Mouse (Mus musculus) embryonic facial prominence, embryonic 14.5 days (tissue): ENCODE results near the gene Rpl11. TPM values are rescaled to one million over a fixed set of nuclear protein-coding genes. Genes with fewer than 3 reads are reported as not detected.

Experiments used
- ATAC-seq: fragments of 200-750 bp; cut with Nextera tagmentation; 2 replicates; pipeline ENCODE4 v1.8.0; 2017; ENCODE audit warnings: low read depth, moderate number of reproducible peaks, moderate TSS enrichment
- DNase-seq: peaks from one replicate; pipeline ENCODE4 v3.0.0-alpha.2; 2015; ENCODE audit warnings: low spot score
- H3K27ac ChIP-seq: fragments of 300-500 bp; sonication (generic); replicated peaks from 2 replicates; pipeline ENCODE4 v1.5.1; 2014; ENCODE audit warnings: low read depth, mild to moderate bottlenecking, low read length, moderate library complexity
- H3K27me3 ChIP-seq: fragments of 300-500 bp; sonication (generic); replicated peaks from 2 replicates; pipeline ENCODE4 v1.6.1; 2014; ENCODE audit warnings: low read length; ENCODE audit not compliant: control insufficient read depth, insufficient read depth
- H3K36me3 ChIP-seq: fragments of 300-500 bp; sonication (generic); 2 replicates; pipeline ENCODE4 v1.6.1; 2014; ENCODE audit warnings: low read length, mixed read lengths; ENCODE audit not compliant: control insufficient read depth, insufficient read depth
- H3K4me1 ChIP-seq: fragments of 300-500 bp; sonication (generic); 2 replicates; pipeline ENCODE4 v1.6.1; 2014; ENCODE audit warnings: antibody characterized with exemption, low read length; ENCODE audit not compliant: control insufficient read depth, insufficient read depth
- H3K4me2 ChIP-seq: fragments of 300-500 bp; sonication (generic); 2 replicates; pipeline ENCODE4 v1.6.1; 2014; ENCODE audit warnings: low read depth, mild to moderate bottlenecking, low read length, moderate library complexity, mixed read lengths
- H3K4me3 ChIP-seq: fragments of 300-500 bp; sonication (generic); 2 replicates; pipeline ENCODE4 v1.5.1; 2014; ENCODE audit warnings: low read depth, mild to moderate bottlenecking, low read length
- H3K9ac ChIP-seq: fragments of 300-500 bp; sonication (generic); 2 replicates; pipeline ENCODE4 v1.6.1; 2014; ENCODE audit warnings: low read depth, mild to moderate bottlenecking, low read length, moderate library complexity, mixed read lengths
- H3K9me3 ChIP-seq: fragments of 300-500 bp; sonication (generic); 2 replicates; pipeline ENCODE4 v1.6.1; 2016; ENCODE audit warnings: low read length; ENCODE audit not compliant: control insufficient read depth
- WGBS: fragments of 180-500 bp; shearing (Covaris S2); extraction: QIAGEN DNeasy Blood & Tissue Kit; methylation state at CpG from one replicate; pipeline ENCODE4 v1.1.7; 2014; 5-methylcytosine and 5-hydroxymethylcytosine counted together
- polyA plus RNA-seq: library from polyadenylated mRNA; unstranded; fragments of >200 nt; fragmentation: Nextera tagmentation; extraction: Ambion mirVana; gene quantifications from 2 replicates; pipeline ENCODE4 v1.2.1, GENCODE M21; 2014

Gene Rpl11
- polyA plus RNA-seq, 1 experiment from 2014 or later = 528 TPM

DNA sequence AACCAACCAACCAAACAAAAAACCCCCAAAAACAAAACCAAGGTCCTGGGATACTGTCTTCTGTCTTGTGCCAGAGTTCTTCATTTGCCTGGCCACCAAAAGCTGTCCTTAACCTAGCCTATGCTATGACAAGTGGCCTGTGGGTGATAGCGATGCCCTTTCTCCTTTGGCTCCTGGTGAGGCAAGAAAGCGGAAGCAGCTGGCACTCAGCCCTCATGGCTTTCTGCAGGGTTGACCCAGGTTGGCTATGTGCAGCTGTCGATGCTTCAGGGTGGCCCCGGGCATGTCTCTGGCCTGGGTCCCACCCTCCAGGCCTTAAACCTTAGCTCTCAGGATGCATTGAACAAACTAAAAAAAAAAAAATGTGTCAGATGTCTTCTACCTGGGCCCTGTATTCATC lies 38.1 kb upstream of the Rpl11 start:
- DNase-seq = no peak
- H3K27ac ChIP-seq = no peak overlapping the region
- no peak overlapping the region for H3K9ac ChIP-seq

GRCm38 (mm10) chr4:136089748-136090583 lies 36.7 kb upstream of the Rpl11 start:
- no peaks in the 10 kb centered on the region for H3K36me3 ChIP-seq
- H3K9me3 ChIP-seq = peaks cover 7% of the 10 kb centered on the region; the same call in 1 of the 2 replicates
- WGBS = 55% methylated on average over 11 of the region's 11 CpGs
- peaks cover 2% of the 10 kb centered on the region; the same call in 1 of the 2 replicates for H3K4me1 ChIP-seq
- no peak overlapping the region for H3K4me3 ChIP-seq
- H3K27ac ChIP-seq = no peak overlapping the region; the same call in 1 of the 2 replicates
- H3K4me2 ChIP-seq = no peak overlapping the region
- ATAC-seq (peak; percentile 74; the same call in 1 of the 2 replicates), DNase-seq (peak; percentile 70)
- H3K9ac ChIP-seq = no peak overlapping the region
- no peaks in the 10 kb centered on the region for H3K27me3 ChIP-seq

More for the DNA sequence above, 38.1 kb upstream of the Rpl11 start:
- H3K9me3 ChIP-seq = peaks cover 7% of the 10 kb centered on the region; the same call in 1 of the 2 replicates
- WGBS = 91% methylated on average over 4 of the region's 4 CpGs
- H3K4me3 ChIP-seq = no peak overlapping the region
- no peaks in the 10 kb centered on the region for H3K36me3 ChIP-seq
- no peak overlapping the region for H3K4me2 ChIP-seq
- ATAC-seq = no peak
- peaks cover 2% of the 10 kb centered on the region; the same call in 1 of the 2 replicates for H3K4me1 ChIP-seq
- H3K27me3 ChIP-seq = no peaks in the 10 kb centered on the region

GRCm38 (mm10) chr4:136088971-136089747 lies 35.9 kb upstream of the Rpl11 start:
- H3K9me3 ChIP-seq = peaks cover 7% of the 10 kb centered on the region; the same call in 1 of the 2 replicates
- H3K36me3 ChIP-seq = no peaks in the 10 kb centered on the region
- no peak overlapping the region for H3K9ac ChIP-seq
- peaks cover 2% of the 10 kb centered on the region; the same call in 1 of the 2 replicates for H3K4me1 ChIP-seq
- 0 out of 2 replicates have a peak overlapping the region, but pooled peaks have one; percentile 13 for H3K27ac ChIP-seq
- DNase-seq (peak; percentile 38), ATAC-seq (no peak)
- whole genome bisulfite sequencing = 36% methylated on average over 16 of the region's 16 CpGs
- no peak overlapping the region for H3K4me2 ChIP-seq
- no peaks in the 10 kb centered on the region for H3K27me3 ChIP-seq
- H3K4me3 ChIP-seq = no peak overlapping the region

GRCm38 (mm10) chr4:136088364-136088763 lies 35.1 kb upstream of the Rpl11 start:
- ATAC-seq (no peak), DNase-seq (no peak)
- no peak overlapping the region for H3K9ac ChIP-seq
- no peaks in the 10 kb centered on the region for H3K27me3 ChIP-seq
- H3K27ac ChIP-seq = 0 out of 2 replicates have a peak overlapping the region, but pooled peaks have one; percentile 13
- H3K4me3 ChIP-seq = no peak overlapping the region
- WGBS = 71% methylated on average over 5 of the region's 5 CpGs
- no peaks in the 10 kb centered on the region for H3K36me3 ChIP-seq
- H3K9me3 ChIP-seq = peaks cover 7% of the 10 kb centered on the region; the same call in 1 of the 2 replicates
- H3K4me1 ChIP-seq = peaks cover 2% of the 10 kb centered on the region; the same call in 1 of the 2 replicates
- no peak overlapping the region for H3K4me2 ChIP-seq

DNA sequence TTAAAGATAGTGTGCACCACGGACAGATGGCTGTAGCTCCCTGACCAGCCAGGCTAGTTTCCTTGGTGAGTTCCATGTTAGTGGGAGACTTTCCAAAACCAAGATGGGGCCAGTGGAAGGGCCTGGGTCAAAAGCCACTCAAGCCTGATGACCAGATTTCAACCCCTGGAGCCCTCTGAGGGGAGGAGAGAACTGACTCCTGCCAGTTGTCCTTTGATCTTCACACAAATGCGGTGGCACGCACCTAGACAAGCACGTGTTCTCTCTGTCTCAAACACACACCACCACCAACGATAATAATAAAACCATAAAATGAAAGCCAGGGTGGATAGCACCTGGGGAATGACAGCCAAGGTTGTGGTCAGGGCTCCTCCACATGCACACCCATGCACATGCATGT lies 34.0 kb upstream of the Rpl11 start:
- no peak overlapping the region for H3K9ac ChIP-seq
- H3K9me3 ChIP-seq = peaks cover 7% of the 10 kb centered on the region; the same call in 1 of the 2 replicates
- ATAC-seq (no peak), DNase-seq (no peak)
- no peak overlapping the region for H3K4me3 ChIP-seq
- peaks cover 3% of the 10 kb centered on the region; the same call in 1 of the 2 replicates for H3K27me3 ChIP-seq
- H3K36me3 ChIP-seq = no peaks in the 10 kb centered on the region
- H3K27ac ChIP-seq = no peak overlapping the region
- peaks cover 2% of the 10 kb centered on the region; the same call in 1 of the 2 replicates for H3K4me1 ChIP-seq
- 92% methylated on average over 5 of the region's 5 CpGs for WGBS
- H3K4me2 ChIP-seq = no peak overlapping the region

- no peaks in the 10 kb centered on the region for H3K9me3 ChIP-seq
- no peak overlapping the region for H3K4me2 ChIP-seq
- ATAC-seq = no peak
- peaks cover 9% of the 10 kb centered on the region for H3K4me1 ChIP-seq
- 92% methylated on average over 11 of the region's 11 CpGs for WGBS
- no peak overlapping the region for H3K4me3 ChIP-seq
- no peak for DNase-seq
- no peaks in the 10 kb centered on the region for H3K36me3 ChIP-seq
- H3K9ac ChIP-seq = no peak overlapping the region
- H3K27me3 ChIP-seq = peaks cover 25% of the 10 kb centered on the region
- no peak overlapping the region for H3K27ac ChIP-seq
Observed at GRCm38 (mm10) chr4:136084840-136085239, 31.6 kb upstream of the Rpl11 start.

GRCm38 (mm10) chr4:136083269-136084105 lies 30.3 kb upstream of the Rpl11 start:
- WGBS = 68% methylated on average over 18 of the region's 19 CpGs
- no peaks in the 10 kb centered on the region for H3K36me3 ChIP-seq
- ATAC-seq (no peak), DNase-seq (peak; percentile 27)
- no peak overlapping the region for H3K9ac ChIP-seq
- no peak overlapping the region for H3K4me3 ChIP-seq
- H3K4me2 ChIP-seq = no peak overlapping the region
- H3K27me3 ChIP-seq = peaks cover 25% of the 10 kb centered on the region
- H3K9me3 ChIP-seq = no peaks in the 10 kb centered on the region
- peaks cover 6% of the 10 kb centered on the region for H3K4me1 ChIP-seq
- H3K27ac ChIP-seq = no peak overlapping the region

DNA sequence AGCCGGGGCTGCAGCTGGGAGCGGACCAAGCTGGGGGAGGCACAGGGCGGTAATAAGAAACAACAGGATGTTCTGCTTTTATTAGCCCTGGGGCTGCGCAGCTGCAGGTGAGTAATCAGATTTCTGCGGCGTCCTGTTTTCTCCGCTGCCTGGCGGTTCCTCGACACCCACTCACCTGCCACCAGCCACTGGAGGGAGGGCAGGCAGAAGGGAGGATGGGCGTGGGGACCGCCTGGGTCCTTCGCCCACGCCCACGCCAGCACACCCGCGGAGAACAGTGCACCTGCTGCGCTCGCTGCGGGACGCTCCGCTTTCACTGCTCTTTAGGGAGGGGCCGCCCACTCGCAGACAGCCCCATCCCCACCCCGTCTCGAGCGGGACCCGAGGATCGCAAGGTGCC lies 28.5 kb upstream of the Rpl11 start:
- H3K4me3 ChIP-seq = peak overlapping the region; percentile 19
- no peaks in the 10 kb centered on the region for H3K36me3 ChIP-seq
- ATAC-seq = peak; percentile 62
- no peaks in the 10 kb centered on the region for H3K9me3 ChIP-seq
- H3K4me1 ChIP-seq = peaks cover 6% of the 10 kb centered on the region
- DNase-seq = peak; percentile 57
- no peak overlapping the region for H3K27ac ChIP-seq
- peaks cover 25% of the 10 kb centered on the region for H3K27me3 ChIP-seq
- H3K9ac ChIP-seq = peak overlapping the region; percentile 34; the same call in 1 of the 2 replicates
- 7% methylated on average over 18 of the region's 28 CpGs for whole genome bisulfite sequencing
- H3K4me2 ChIP-seq = peak overlapping the region; percentile 53
